Mouse (Mus musculus) olfactory bulb, adult 2 months (tissue): ENCODE measurements around the gene Appl2.

ENCODE experiments used
- CTCF ChIP-seq: fragments of 200-500 bp; IDR thresholded peaks from 2 replicates; pipeline ENCODE4 v1.5.1; 2012; ENCODE audit warnings: low read depth, mild to moderate bottlenecking, low read length, moderate library complexity; ENCODE audit not compliant: insufficient read depth
- POLR2A ChIP-seq: fragments of 200-500 bp; IDR thresholded peaks from 2 replicates; pipeline ENCODE4 v1.6.1; 2012; ENCODE audit warnings: mild to moderate bottlenecking, low read depth, low read length, moderate library complexity; ENCODE audit not compliant: insufficient read depth

GRCm38 (mm10) chr10:83612648-83613215 lies 35.8 kb downstream of the Appl2 start:
- TF ChIP-seq CTCF = no peak
- TF ChIP-seq POLR2A = no peak
